Mouse (Mus musculus): ENCODE data around the gene Pik3c2b.

DNA sequence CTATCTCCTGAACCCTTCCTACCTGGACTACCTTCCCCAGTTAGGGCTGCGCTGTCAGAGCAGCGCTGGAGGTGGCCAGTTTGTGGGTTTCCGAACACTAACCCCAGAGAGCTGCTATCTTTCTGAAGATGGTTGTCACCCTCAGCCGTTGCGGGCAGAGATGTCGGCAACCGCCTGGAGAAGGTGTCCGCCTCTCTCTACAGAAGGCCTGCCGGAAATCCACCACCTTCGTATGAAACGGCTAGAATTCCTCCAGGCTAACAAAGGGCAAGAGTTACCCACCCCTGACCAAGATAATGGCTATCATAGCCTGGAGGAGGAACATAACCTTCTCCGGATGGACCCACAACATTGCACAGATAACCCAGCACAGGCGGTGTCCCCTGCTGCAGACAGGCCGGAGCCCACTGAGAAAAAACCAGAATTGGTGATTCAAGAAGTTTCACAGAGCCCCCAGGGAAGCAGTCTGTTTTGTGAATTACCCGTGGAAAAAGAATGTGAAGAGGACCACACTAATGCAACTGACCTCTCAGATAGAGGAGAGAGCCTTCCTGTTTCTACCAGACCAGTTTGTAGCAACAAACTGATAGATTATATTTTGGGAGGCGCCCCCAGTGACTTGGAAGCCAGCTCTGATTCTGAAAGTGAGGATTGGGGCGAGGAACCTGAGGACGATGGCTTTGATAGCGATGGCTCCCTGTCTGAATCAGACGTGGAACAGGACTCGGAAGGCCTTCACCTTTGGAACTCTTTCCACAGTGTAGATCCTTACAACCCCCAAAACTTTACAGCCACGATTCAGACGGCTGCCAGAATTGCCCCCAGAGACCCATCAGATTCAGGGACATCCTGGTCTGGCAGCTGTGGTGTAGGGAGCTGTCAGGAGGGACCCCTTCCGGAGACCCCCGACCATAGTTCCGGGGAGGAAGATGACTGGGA lies 87.2 kb downstream of the Pik3c2b start:
- TF ChIP-seq CTCF (IDR thresholded peaks at IDR 0.05; ENCODE audit: borderline replicate concordance, insufficient read depth, low read depth, low read length): no peak
- TF ChIP-seq POLR2A (IDR thresholded peaks at IDR 0.05; ENCODE audit: borderline replicate concordance, insufficient read depth, low read length): no peak
